Mouse (Mus musculus) spleen, embryonic (tissue): Measurements from ENCODE around the gene Ston1.

Experiments used
- CTCF ChIA-PET: fragments of 350-600 bp; sonication (Branson Sonifier 250); formaldehyde crosslinking; loops from one replicate; lab custom pipeline; 2022; lab: Charles Lee

Ston1 gene

DNA sequence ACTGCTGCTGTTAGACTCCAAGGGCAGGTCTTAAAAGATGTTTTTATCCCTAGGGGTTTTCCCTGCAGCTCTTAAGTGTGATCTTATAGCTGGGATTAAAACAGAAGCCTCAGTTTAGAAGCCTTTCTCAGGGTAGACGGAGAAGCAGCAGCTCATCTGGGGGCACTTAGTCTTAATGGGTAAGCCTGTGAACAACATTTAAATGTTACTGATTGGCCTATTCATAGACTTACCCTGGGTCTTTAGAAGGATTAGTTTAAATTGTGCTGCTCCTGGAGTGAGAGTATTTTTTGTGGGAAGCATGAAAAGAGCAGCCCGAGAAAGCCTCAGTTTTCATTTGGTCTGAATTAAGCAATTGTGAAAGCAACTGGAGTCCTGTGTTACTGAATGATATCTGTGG, 72.4 kb downstream of the Ston1 start:
- CTCF ChIA-PET = no interaction called here

DNA sequence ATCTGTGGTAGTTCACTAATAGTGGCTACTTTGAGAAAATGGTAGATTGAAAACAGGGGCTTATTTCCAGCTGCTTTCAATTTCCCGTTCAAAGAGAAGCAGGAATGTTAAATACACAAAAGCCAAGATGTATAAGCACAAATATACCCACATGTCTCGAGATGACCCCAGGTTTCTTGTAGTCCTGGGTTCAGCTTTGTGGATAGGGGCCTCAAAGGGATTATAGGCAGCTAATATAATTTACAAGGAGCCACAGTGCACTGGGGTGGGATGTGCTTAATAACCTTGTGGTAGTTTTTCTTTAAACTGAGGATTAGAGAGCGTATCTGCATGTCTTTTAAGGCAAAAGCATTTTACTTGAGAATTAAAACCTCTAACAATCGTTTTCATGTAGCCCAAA, 73.3 kb downstream of the Ston1 start:
- CTCF ChIA-PET = no interaction called here

- CTCF ChIA-PET = no interaction called here
These were observed 78.1 kb downstream of the Ston1 start for GRCm38 (mm10) chr17:88675310-88676309.

GRCm38 (mm10) chr17:88688226-88688625, 90.7 kb downstream of the Ston1 start:
- CTCF ChIA-PET = no interaction called here

GRCm38 (mm10) chr17:88696656-88697333, 99.3 kb downstream of the Ston1 start:
- CTCF ChIA-PET = no interaction called here

DNA sequence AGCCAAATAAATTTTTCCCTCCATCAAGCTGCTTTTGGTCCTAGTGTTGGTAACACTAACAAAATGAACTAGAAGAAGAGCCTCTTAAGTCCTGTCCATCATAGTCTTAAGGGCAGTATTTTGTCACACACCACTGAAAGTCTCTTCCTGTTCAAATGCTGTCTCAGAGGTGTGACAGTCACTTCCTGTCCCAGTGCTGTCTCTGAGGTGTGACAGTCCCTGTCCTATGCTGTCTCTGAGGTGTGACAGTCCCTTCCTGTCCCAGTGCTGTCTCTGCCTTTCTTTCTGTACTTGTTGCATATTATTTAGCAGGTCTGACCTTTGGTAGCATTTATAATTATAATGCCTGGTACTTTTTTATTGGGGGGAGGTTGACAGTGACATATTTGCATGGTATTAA, 103.4 kb downstream of the Ston1 start:
- CTCF ChIA-PET = interaction anchor here (0.6 kb wide), 1 partner anchor 887 kb away, joined by 3 read pairs; no protein-coding TSS in a partner anchor

DNA sequence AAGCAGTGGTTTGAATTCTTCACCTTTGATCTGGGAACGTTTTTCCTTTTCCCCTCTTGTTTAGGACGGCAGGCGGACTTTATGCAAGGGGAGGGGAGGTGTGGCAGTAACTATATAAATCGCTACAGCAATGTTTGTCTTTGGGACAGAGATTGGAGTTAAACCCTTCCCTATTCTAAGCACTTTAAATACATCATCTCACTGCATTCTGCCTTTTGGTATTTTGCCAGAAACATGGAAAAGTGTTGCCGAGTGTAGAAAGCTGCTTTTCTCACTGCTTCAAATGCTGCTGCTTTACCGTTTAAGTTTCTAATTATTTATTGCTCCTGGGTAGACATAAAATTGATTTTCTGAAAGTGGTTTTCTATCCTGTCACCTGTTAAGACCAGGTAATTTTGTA, 104.9 kb downstream of the Ston1 start:
- CTCF ChIA-PET = no interaction called here

DNA sequence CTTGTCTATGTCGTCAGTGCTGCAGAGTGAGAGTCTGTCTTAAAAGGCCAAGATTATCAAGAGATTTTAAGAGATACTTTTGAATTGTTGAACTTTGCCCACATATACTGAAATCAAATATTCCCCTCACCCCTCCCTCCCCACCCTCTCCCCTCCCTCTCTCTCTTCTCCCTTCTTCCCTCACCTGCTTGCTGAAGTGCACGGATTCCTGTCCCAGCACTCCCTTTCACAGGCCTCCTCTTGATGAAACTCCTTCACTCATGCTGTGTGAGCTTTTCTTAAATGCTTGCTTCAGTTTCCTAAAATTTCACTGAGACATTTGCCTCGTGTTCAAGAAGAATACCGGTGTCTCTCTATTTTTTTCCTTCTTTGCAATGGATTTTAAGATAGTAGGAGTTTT, 105.6 kb downstream of the Ston1 start:
- CTCF ChIA-PET = no interaction called here

GRCm38 (mm10) chr17:88706231-88706649, 108.8 kb downstream of the Ston1 start:
- CTCF ChIA-PET = no interaction called here
